8 mouse cellular contexts compared by ENCODE assay signal in genomic region chr16:44058745-44059144, GRCm38 (mm10). TPM values are rescaled to one million over a fixed set of nuclear protein-coding genes. Genes with fewer than 3 reads are reported as not detected.
DNase-seq lines count a peak whose midpoint lies in the region; ATAC-seq and TF ChIP-seq lines count a peak whose summit lies in the region.

No protein-coding gene starts in this region.

- no peak for TF ChIP-seq POLR2A in brain, embryonic 14.5 days (IDR thresholded peaks at IDR 0.05; ENCODE audit: borderline replicate concordance, extremely low read depth, insufficient read depth, insufficient read length, poor library complexity, severe bottlenecking)

- DNase-seq in midbrain, embryonic 11.5 days (ENCODE audit: low spot score, missing footprints): peak; percentile 98
- DNase-seq in brain, embryonic 14.5 days (ENCODE audit: low read depth): peak; percentile 79
- peak; percentile 84 to 86 for DNase-seq in left cerebral cortex, postnatal 25 days (ENCODE audit: low spot score in 2 of 2)
- peak; percentile 70 for DNase-seq in thymus, postnatal 14 days

- no peak overlapping the region for H3K27ac ChIP-seq in midbrain, embryonic 11.5 days (ENCODE audit: low read depth, low read length)
- H3K27ac ChIP-seq in midbrain, embryonic 16.5 days (ENCODE audit: low read length): no peak overlapping the region
- H3K27ac ChIP-seq in hindbrain, embryonic 16.5 days (ENCODE audit: low read depth, low read length): no peak overlapping the region
- no peak overlapping the region for H3K27ac ChIP-seq in neural tube, embryonic 15.5 days (replicated peaks)

- H3K4me3 ChIP-seq in midbrain, embryonic 11.5 days (ENCODE audit: low read depth, low read length): no peak overlapping the region
- no peak overlapping the region for H3K4me3 ChIP-seq in midbrain, embryonic 16.5 days (ENCODE audit: low read depth, low read length)
- no peak overlapping the region for H3K4me3 ChIP-seq in hindbrain, embryonic 16.5 days (ENCODE audit: low read length)
- H3K4me3 ChIP-seq in neural tube, embryonic 15.5 days (replicated peaks): no peak overlapping the region

- no peaks in the 10 kb centered on the region for H3K4me1 ChIP-seq in midbrain, embryonic 11.5 days (ENCODE audit: control insufficient read depth, insufficient read depth, low read length)
- H3K4me1 ChIP-seq in midbrain, embryonic 16.5 days (ENCODE audit: control insufficient read depth, insufficient read depth, low read length): peaks cover 3% of the 10 kb centered on the region; the same call in 1 of the 2 replicates
- H3K4me1 ChIP-seq in hindbrain, embryonic 16.5 days (ENCODE audit: control insufficient read depth, insufficient read depth, low read depth, low read length): no peaks in the 10 kb centered on the region
- H3K4me1 ChIP-seq in neural tube, embryonic 15.5 days: peaks cover 11% of the 10 kb centered on the region; the same call in 1 of the 2 replicates

- no peaks in the 10 kb centered on the region for H3K9me3 ChIP-seq in midbrain, embryonic 11.5 days (ENCODE audit: control insufficient read depth, low read length)
- no peaks in the 10 kb centered on the region for H3K9me3 ChIP-seq in midbrain, embryonic 16.5 days (replicated peaks; ENCODE audit: control insufficient read depth, low read length, poor library complexity, severe bottlenecking)
- no peaks in the 10 kb centered on the region for H3K9me3 ChIP-seq in hindbrain, embryonic 16.5 days (ENCODE audit: control insufficient read depth, low read length)
- no peaks in the 10 kb centered on the region for H3K9me3 ChIP-seq in neural tube, embryonic 15.5 days (replicated peaks)

- intact Hi-C loops in left cerebral cortex, postnatal 25 days (cut with DNase I): loop anchor here (2.0 kb wide), 1 partner anchor 170 kb away; the partner anchor contains the start of gene Ccdc191

- no peak overlapping the region for H3K4me2 ChIP-seq in midbrain, embryonic 11.5 days
- H3K4me2 ChIP-seq in midbrain, embryonic 16.5 days (ENCODE audit: low read length): no peak overlapping the region
- H3K4me2 ChIP-seq in hindbrain, embryonic 16.5 days (ENCODE audit: low read length): no peak overlapping the region
- peak overlapping the region; percentile 33 for H3K4me2 ChIP-seq in neural tube, embryonic 15.5 days

- TF ChIP-seq CTCF in brain, embryonic 14.5 days (IDR thresholded peaks at IDR 0.05; ENCODE audit: borderline replicate concordance, extremely low read depth, insufficient read depth, insufficient read length): peak; percentile 87

- WGBS in midbrain, embryonic 11.5 days: 32% methylated on average over 10 of the region's 10 CpGs
- 27% methylated on average over 10 of the region's 10 CpGs for WGBS in midbrain, embryonic 16.5 days
- WGBS in hindbrain, embryonic 16.5 days: 26% methylated on average over 10 of the region's 10 CpGs
- WGBS in neural tube, embryonic 15.5 days: 25% methylated on average over 10 of the region's 10 CpGs

- no peak overlapping the region for H3K9ac ChIP-seq in midbrain, embryonic 11.5 days (ENCODE audit: low read length)
- no peak overlapping the region for H3K9ac ChIP-seq in midbrain, embryonic 16.5 days (ENCODE audit: low read depth, low read length)
- H3K9ac ChIP-seq in hindbrain, embryonic 16.5 days (ENCODE audit: low read depth, low read length): no peak overlapping the region
- no peak overlapping the region for H3K9ac ChIP-seq in neural tube, embryonic 15.5 days (replicated peaks)

- no peak for ATAC-seq in midbrain, embryonic 11.5 days (ENCODE audit: low FRiP score)
- ATAC-seq in midbrain, embryonic 16.5 days: no peak; the same call in 1 of the 2 replicates
- peak; percentile 72; the same call in 1 of the 2 replicates for ATAC-seq in erythroblast, adult 5-6 weeks (replicated peaks; ENCODE audit: low FRiP score, poor library complexity, severe bottlenecking)
- peak; percentile 51; the same call in 1 of the 2 replicates for ATAC-seq in hindbrain, embryonic 16.5 days
- peak; percentile 50; the same call in 1 of the 2 replicates for ATAC-seq in neural tube, embryonic 15.5 days (ENCODE audit: low FRiP score)

- H3K27me3 ChIP-seq in midbrain, embryonic 11.5 days (ENCODE audit: control insufficient read depth, insufficient read depth, low read length): no peaks in the 10 kb centered on the region
- no peaks in the 10 kb centered on the region for H3K27me3 ChIP-seq in midbrain, embryonic 16.5 days (ENCODE audit: control insufficient read depth, insufficient read depth, low read depth, low read length)
- no peaks in the 10 kb centered on the region for H3K27me3 ChIP-seq in hindbrain, embryonic 16.5 days (replicated peaks; ENCODE audit: control insufficient read depth, insufficient read depth, low read length)
- no peaks in the 10 kb centered on the region for H3K27me3 ChIP-seq in neural tube, embryonic 15.5 days (replicated peaks)

- H3K36me3 ChIP-seq in midbrain, embryonic 11.5 days (ENCODE audit: control insufficient read depth, insufficient read depth, low read length): no peaks in the 10 kb centered on the region
- no peaks in the 10 kb centered on the region for H3K36me3 ChIP-seq in midbrain, embryonic 16.5 days (ENCODE audit: control insufficient read depth, insufficient read depth, low read length)
- H3K36me3 ChIP-seq in hindbrain, embryonic 16.5 days (ENCODE audit: control insufficient read depth, insufficient read depth, low read length): no peaks in the 10 kb centered on the region
- H3K36me3 ChIP-seq in neural tube, embryonic 15.5 days: no peaks in the 10 kb centered on the region

RNA-seq across cellular contexts. Expression of gene Gramd1c, which starts 4.4 kb away (rescaled TPM):
- polyA plus RNA-seq in midbrain, embryonic 11.5 days (2014; fragmentation: Nextera tagmentation; extraction: Ambion mirVana): 2.2 and 2.3 TPM in 2 replicates
- 2.8 and 4.3 TPM in 2 replicates for polyA plus RNA-seq in midbrain, embryonic 16.5 days (2015; fragmentation: Nextera tagmentation; extraction: Ambion mirVana)
- 1.7 and 1.9 TPM in 2 replicates for polyA plus RNA-seq in brain, embryonic 14.5 days (2012; rRNA removed)
- 1.2 and 1.3 TPM in 2 replicates for total RNA-seq in erythroblast, adult 5-6 weeks (2015; ENCODE audit: low replicate concordance)
- total RNA-seq in erythroblast, adult 5-6 weeks (2017; ENCODE audit: low replicate concordance): 1.8 and 2.1 TPM in 2 replicates
- 3.1 and 3.5 TPM in 2 replicates for polyA plus RNA-seq in hindbrain, embryonic 16.5 days (2015; fragmentation: Nextera tagmentation; extraction: Ambion mirVana)
- 1 to 10 TPM; 1.4 to 3.2 TPM for total RNA-seq in left cerebral cortex, postnatal 25 days (2021)
- 2.8 and 3.0 TPM in 2 replicates for polyA plus RNA-seq in neural tube, embryonic 15.5 days (2015; fragmentation: Nextera tagmentation; extraction: Ambion mirVana)

Comparison
In these comparisons a context has a peak if more than half of its experiments do, and no peak if none do; other contexts are left out.
1. ATAC-seq: peak in erythroblast, adult 5-6 weeks (single experiment), hindbrain, embryonic 16.5 days (single experiment) and neural tube, embryonic 15.5 days (single experiment); none in midbrain, embryonic 11.5 days (single experiment) and midbrain, embryonic 16.5 days (single experiment).
2. Peak in every context shown above with its lines, with median percentiles within 50 percentile points of each other: DNase-seq.